8 mouse cellular contexts compared by ENCODE assay signal in genomic region chr2:152736748-152737147, GRCm38 (mm10). TPM values are rescaled to one million over a fixed set of nuclear protein-coding genes. Genes with fewer than 3 reads are reported as not detected.
A peak's percentile ranks its signal among the peaks of the same experiment; 100 is the strongest.
DNase-seq lines count a peak whose midpoint lies in the region; ATAC-seq and TF ChIP-seq lines count a peak whose summit lies in the region.

No protein-coding gene starts in this region.

- H3K9me3 ChIP-seq in embryonic facial prominence, embryonic 13.5 days, result no peaks in the 10 kb centered on the region
- no peaks in the 10 kb centered on the region for H3K9me3 ChIP-seq in hindbrain, embryonic 16.5 days (ENCODE audit: control insufficient read depth, low read length)
- H3K9me3 ChIP-seq in lung, embryonic 16.5 days (ENCODE audit: control insufficient read depth, low read length), result no peaks in the 10 kb centered on the region

- peak overlapping the region; percentile 69 for H3K27ac ChIP-seq in layer of hippocampus, adult 2 months
- H3K27ac ChIP-seq in embryonic facial prominence, embryonic 13.5 days, result peak overlapping the region; percentile 97
- H3K27ac ChIP-seq in hindbrain, embryonic 16.5 days (ENCODE audit: low read depth, low read length), result peak overlapping the region; percentile 35
- H3K27ac ChIP-seq in lung, embryonic 16.5 days (ENCODE audit: low read length), result peak overlapping the region; percentile 98

- DNase-seq in layer of hippocampus, adult 2 months (ENCODE audit: low spot score in 2 of 2), result no peak
- DNase-seq in layer of hippocampus, adult 9-10 months (ENCODE audit: low spot score), result no peak
- peak; percentile 39 for DNase-seq in ZHBTc4 (ENCODE audit: low read depth, low spot score)
- DNase-seq in frontal cortex, postnatal 25 days (ENCODE audit: low spot score in 2 of 2), result no peak

- peak overlapping the region; percentile 97 for H3K9ac ChIP-seq in embryonic facial prominence, embryonic 13.5 days
- peak overlapping the region; percentile 47 for H3K9ac ChIP-seq in hindbrain, embryonic 16.5 days (ENCODE audit: low read depth, low read length)
- peak overlapping the region; percentile 90 for H3K9ac ChIP-seq in lung, embryonic 16.5 days (ENCODE audit: low read length)

- under 1% methylated on average over 22 of the region's 22 CpGs for WGBS in embryonic facial prominence, embryonic 13.5 days
- under 1% methylated on average over 22 of the region's 22 CpGs for WGBS in hindbrain, embryonic 16.5 days
- 0% methylated on average over 22 of the region's 22 CpGs for WGBS in lung, embryonic 16.5 days

- peaks cover 69% of the 10 kb centered on the region for H3K4me1 ChIP-seq in embryonic facial prominence, embryonic 13.5 days
- H3K4me1 ChIP-seq in hindbrain, embryonic 16.5 days (ENCODE audit: control insufficient read depth, insufficient read depth, low read depth, low read length), result peaks cover 30% of the 10 kb centered on the region
- H3K4me1 ChIP-seq in lung, embryonic 16.5 days (replicated peaks; ENCODE audit: control insufficient read depth, insufficient read depth, low read length), result peaks cover 56% of the 10 kb centered on the region

- no peak for TF ChIP-seq CTCF in layer of hippocampus, adult 2 months (conservative IDR thresholded peaks at IDR 0.05)

- H3K4me3 ChIP-seq in layer of hippocampus, adult 2 months, result peak overlapping the region; percentile 60
- peak overlapping the region; percentile 86 for H3K4me3 ChIP-seq in embryonic facial prominence, embryonic 13.5 days
- peak overlapping the region; percentile 47 for H3K4me3 ChIP-seq in hindbrain, embryonic 16.5 days (ENCODE audit: low read length)
- H3K4me3 ChIP-seq in lung, embryonic 16.5 days (ENCODE audit: low read length), result peak overlapping the region; percentile 78

- H3K27me3 ChIP-seq in embryonic facial prominence, embryonic 13.5 days, result no peaks in the 10 kb centered on the region
- H3K27me3 ChIP-seq in hindbrain, embryonic 16.5 days (replicated peaks; ENCODE audit: control insufficient read depth, insufficient read depth, low read length), result no peaks in the 10 kb centered on the region; the same call in 1 of the 2 replicates
- H3K27me3 ChIP-seq in lung, embryonic 16.5 days (ENCODE audit: control insufficient read depth, insufficient read depth, low read depth, low read length), result no peaks in the 10 kb centered on the region

- H3K36me3 ChIP-seq in embryonic facial prominence, embryonic 13.5 days, result no peaks in the 10 kb centered on the region
- H3K36me3 ChIP-seq in hindbrain, embryonic 16.5 days (ENCODE audit: control insufficient read depth, insufficient read depth, low read length), result no peaks in the 10 kb centered on the region
- no peaks in the 10 kb centered on the region for H3K36me3 ChIP-seq in lung, embryonic 16.5 days (ENCODE audit: control insufficient read depth, insufficient read depth, low read length)

- ATAC-seq in embryonic facial prominence, embryonic 13.5 days (ENCODE audit: insufficient number of reproducible peaks, insufficient read depth, low FRiP score, low TSS enrichment, low read depth), result no peak
- no peak for ATAC-seq in hindbrain, embryonic 16.5 days
- no peak for ATAC-seq in lung, embryonic 16.5 days (ENCODE audit: low read depth)
- no peak for ATAC-seq in inflammation-experienced regulatory T-cells, adult 6 months

- peak overlapping the region; percentile 95 for H3K4me2 ChIP-seq in embryonic facial prominence, embryonic 13.5 days
- H3K4me2 ChIP-seq in hindbrain, embryonic 16.5 days (ENCODE audit: low read length), result peak overlapping the region; percentile 91
- H3K4me2 ChIP-seq in lung, embryonic 16.5 days (ENCODE audit: low read depth, low read length), result peak overlapping the region; percentile 93

RNA-seq across cellular contexts. Expression of gene Id1, which starts 0.7 kb away (rescaled TPM):
- total RNA-seq in layer of hippocampus, adult 2 months (2021), result 10 to 100 TPM; 23.5 to 25.4 TPM
- polyA plus RNA-seq in embryonic facial prominence, embryonic 13.5 days (2015; fragmentation: Nextera tagmentation; extraction: Ambion mirVana), result 179 and 189 TPM in 2 replicates
- 56.8 and 68.4 TPM in 2 replicates for polyA plus RNA-seq in hindbrain, embryonic 16.5 days (2015; fragmentation: Nextera tagmentation; extraction: Ambion mirVana)
- polyA plus RNA-seq in lung, embryonic 16.5 days (2015; fragmentation: Nextera tagmentation; extraction: Ambion mirVana), result 186 and 189 TPM in 2 replicates
- under 1 TPM in 1 of 3 experiments, not detected in 2; 0.91 TPM for polyA plus RNA-seq in inflammation-experienced regulatory T-cells, adult 6 months (2017; shearing (Covaris generic))

RNA-seq across cellular contexts. Expression of gene Cox4i2, which starts 17.2 kb away (rescaled TPM):
- 1 to 10 TPM; 1.4 to 1.6 TPM for total RNA-seq in layer of hippocampus, adult 2 months (2021)
- polyA plus RNA-seq in embryonic facial prominence, embryonic 13.5 days (2015; fragmentation: Nextera tagmentation; extraction: Ambion mirVana), result 29.3 and 29.8 TPM in 2 replicates
- 6.7 and 7.0 TPM in 2 replicates for polyA plus RNA-seq in hindbrain, embryonic 16.5 days (2015; fragmentation: Nextera tagmentation; extraction: Ambion mirVana)
- 99.6 and 104 TPM in 2 replicates for polyA plus RNA-seq in lung, embryonic 16.5 days (2015; fragmentation: Nextera tagmentation; extraction: Ambion mirVana)
- polyA plus RNA-seq in inflammation-experienced regulatory T-cells, adult 6 months (2017; shearing (Covaris generic)), result not detected

RNA-seq across cellular contexts. Expression of gene Mcts2, which starts 49.9 kb away (rescaled TPM):
- total RNA-seq in layer of hippocampus, adult 2 months (2021), result 10 to 100 TPM; 18.8 to 20.8 TPM
- 37.3 and 40.7 TPM in 2 replicates for polyA plus RNA-seq in embryonic facial prominence, embryonic 13.5 days (2015; fragmentation: Nextera tagmentation; extraction: Ambion mirVana)
- polyA plus RNA-seq in hindbrain, embryonic 16.5 days (2015; fragmentation: Nextera tagmentation; extraction: Ambion mirVana), result 32.2 and 36.7 TPM in 2 replicates
- polyA plus RNA-seq in lung, embryonic 16.5 days (2015; fragmentation: Nextera tagmentation; extraction: Ambion mirVana), result 26.1 and 27.4 TPM in 2 replicates
- 1 to 10 TPM; 2.4 to 3.7 (median 2.5) TPM for polyA plus RNA-seq in inflammation-experienced regulatory T-cells, adult 6 months (2017; shearing (Covaris generic))

Comparison
In these comparisons a context has a peak if more than half of its experiments do, and no peak if none do; other contexts are left out.
1. H3K27ac ChIP-seq: peak in every context shown above with its lines; median percentile 98 in lung, embryonic 16.5 days; 97 in embryonic facial prominence, embryonic 13.5 days; 69 in layer of hippocampus, adult 2 months; 35 in hindbrain, embryonic 16.5 days.
2. H3K9ac ChIP-seq: peak in every context shown above with its lines; median percentile 97 in embryonic facial prominence, embryonic 13.5 days; 90 in lung, embryonic 16.5 days; 47 in hindbrain, embryonic 16.5 days.
3. RNA of gene Id1, which starts 0.7 kb away (polyA plus RNA-seq): 186 to 189 TPM in lung, embryonic 16.5 days, 179 to 189 TPM in embryonic facial prominence, embryonic 13.5 days and 56.8 to 68.4 TPM in hindbrain, embryonic 16.5 days; 0.91 TPM in inflammation-experienced regulatory T-cells, adult 6 months; every median in the first group is over 10 times any median in the second.
4. Peak in every context shown above with its lines, with median percentiles within 50 percentile points of each other: H3K4me3 ChIP-seq and H3K4me2 ChIP-seq.